Mouse (Mus musculus) left cerebral cortex, postnatal 36 days (tissue): ENCODE measurements at regions not wholly inside any gene's neighbourhood (a gene's known extent, or its start where the extent isn't known, plus 50 kb on each side); places are given as distances from the start of the nearest gene placed in this dataset.

Experiments
- DNase-seq, 2 experiments: peaks; one replicate each; pipeline ENCODE4 v3.0.0; 2021 to 2022; ENCODE audit warnings: low spot score in 2 of 2, mixed read lengths in 1 of 2
- intact Hi-C: fragments of 180-260 bp; cut with DNase I; formaldehyde crosslinking; loops from one replicate; pipeline ENCODE4 v1.15.1; 2025

DNA sequence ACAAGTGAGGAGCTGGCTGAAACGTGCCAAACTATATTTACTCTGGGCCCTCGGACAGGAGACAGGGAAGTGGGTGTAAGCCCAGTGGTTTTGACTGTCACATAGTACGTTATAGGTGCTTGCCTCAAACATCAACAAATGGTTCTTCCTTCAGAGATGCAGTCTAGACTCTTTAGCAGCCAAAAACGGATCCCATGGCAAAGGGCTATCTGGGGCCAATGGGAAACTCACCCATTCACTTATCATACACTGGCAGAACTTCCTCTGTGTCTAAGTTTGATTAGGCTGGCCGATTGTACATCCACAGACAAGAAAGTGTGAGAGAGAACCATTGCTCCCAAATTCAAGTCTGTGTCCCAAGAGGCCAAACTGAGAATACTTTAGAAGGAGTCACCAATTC lies 115.9 kb downstream of the Pja1 start:
- intact Hi-C loops = no loop called here
- no peak for DNase-seq

DNA sequence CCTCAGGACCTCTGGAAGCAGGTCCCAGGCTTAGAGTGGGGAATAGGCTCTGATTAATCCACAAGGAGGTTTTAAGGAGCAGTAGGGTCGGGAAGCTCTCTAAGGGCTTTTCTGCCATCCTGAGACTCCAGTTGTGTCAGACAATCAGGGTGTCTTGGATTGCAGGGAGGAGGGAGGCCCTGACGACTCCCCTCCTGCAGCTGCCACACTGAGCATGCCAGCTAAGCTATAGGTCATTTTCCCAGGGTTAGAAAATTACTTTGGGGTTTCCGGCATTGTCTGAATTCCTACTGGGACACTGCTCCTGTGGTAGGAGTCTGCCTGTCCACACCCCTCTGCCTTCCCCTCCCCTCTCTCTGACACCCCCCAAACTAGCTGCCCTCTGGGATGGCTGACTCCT lies 120.8 kb downstream of the Pja1 start:
- DNase-seq = no peak
- intact Hi-C loops = no loop called here

DNA sequence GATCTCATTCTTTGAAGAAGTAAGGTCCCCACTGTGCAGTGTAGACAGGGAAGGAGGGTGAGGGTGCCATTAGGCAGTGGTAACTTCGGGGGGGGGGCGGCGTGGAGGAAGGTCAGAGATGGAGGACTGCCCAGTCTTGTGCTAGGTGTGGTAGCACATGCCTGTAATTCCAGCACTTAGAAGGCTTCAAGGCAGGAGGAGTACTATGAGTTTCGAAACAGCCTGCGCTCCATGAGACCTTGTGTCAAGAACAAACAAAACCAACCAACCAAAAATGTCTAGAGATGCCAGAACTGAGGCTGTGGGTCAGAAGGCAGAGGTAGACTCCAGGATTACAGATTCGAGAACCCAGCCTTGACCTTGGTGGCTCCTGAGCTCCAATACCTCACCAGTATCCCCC lies 130.8 kb downstream of the Pja1 start:
- no peak for DNase-seq
- intact Hi-C loops = no loop called here

DNA sequence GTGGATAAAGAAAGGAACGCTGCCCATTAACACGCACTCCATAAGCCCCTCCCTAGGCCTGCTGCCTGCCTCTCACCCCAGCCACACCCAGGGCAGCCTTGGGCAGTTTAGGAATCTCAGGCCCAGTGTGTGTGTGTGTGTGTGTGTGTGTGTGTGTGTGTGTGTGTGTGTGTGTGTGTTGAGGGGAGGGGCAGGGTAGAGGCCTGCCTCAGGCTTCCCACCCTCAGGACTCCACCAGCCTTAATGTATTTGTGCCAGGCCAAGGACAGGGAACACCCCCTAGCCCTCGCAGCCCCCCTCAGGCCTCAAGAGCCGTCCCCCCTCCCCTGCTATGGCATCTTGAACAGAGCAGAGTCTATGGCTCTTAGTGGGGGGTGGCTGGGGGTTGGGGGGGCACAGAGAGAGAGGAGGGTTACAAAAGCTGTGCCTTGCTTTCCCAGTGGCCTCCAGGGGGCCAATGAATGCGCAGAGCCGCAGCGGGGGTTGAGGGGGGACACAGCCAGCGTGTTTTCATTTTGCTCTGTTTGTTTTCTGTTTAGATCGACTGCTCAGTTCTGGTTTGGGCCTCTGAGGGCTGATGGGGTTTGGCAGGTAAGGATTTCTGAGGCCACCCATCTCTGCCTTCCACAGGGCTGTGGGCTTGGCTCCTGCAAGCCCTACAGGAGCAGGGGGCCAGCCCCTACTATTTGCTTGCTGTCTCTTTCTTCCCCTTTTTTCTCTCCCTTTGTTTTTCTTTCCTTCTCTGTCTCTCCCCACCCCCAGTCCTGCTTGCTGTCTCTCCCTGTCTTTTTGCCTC lies 131.8 kb downstream of the Pja1 start:
- no peak for DNase-seq
- intact Hi-C loops = loop anchor here (10.0 kb wide), 1 partner anchor 64 kb away; no protein-coding TSS in a partner anchor

DNA sequence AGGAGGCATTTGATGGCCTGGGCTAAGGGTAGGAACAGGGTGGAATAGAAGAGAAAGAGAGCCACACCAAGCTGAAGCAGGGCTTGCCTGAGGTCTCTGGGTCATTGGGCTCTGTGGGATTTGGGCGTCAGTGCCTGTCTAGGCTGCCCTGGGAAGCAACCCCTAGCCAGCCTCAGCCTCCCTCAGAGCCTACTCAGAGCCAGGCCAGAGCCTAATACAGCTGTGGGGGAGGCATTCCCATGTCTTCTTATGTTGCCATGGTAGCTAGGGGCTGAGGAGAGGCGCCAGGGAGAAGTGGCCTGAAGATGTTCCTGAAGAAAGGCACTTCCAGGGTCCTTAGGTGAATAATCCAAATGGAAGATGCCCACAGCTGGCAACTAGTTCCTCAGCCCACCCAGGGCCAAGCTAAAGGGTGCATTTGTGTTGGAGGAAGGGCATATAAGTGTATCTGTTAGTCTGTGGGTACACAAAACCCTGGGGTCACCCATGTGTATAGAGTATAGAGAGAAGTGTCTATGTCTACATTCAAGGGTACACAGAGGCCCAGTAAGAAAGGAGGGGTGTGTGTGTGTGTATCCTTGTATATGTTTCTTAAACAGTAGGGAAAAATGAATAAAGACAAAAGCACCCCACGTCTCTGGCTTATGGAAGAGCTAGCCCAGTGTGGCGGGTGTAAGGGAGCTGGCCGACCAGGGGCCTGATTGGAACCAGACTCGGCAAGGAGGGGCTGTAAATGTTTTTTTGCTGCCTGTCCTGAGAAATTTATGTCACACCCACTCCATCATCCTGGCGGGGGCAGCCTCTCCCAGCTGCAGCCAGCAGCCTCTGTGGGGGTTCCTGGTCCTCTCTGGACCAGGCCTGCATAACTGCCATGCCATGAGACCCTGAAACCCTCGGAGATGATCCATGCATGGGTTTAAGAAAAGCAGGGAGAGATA lies 134.2 kb downstream of the Pja1 start:
- intact Hi-C loops = loop anchor here (10.0 kb wide), 1 partner anchor 62 kb away; no protein-coding TSS in a partner anchor
- DNase-seq = no peak

DNA sequence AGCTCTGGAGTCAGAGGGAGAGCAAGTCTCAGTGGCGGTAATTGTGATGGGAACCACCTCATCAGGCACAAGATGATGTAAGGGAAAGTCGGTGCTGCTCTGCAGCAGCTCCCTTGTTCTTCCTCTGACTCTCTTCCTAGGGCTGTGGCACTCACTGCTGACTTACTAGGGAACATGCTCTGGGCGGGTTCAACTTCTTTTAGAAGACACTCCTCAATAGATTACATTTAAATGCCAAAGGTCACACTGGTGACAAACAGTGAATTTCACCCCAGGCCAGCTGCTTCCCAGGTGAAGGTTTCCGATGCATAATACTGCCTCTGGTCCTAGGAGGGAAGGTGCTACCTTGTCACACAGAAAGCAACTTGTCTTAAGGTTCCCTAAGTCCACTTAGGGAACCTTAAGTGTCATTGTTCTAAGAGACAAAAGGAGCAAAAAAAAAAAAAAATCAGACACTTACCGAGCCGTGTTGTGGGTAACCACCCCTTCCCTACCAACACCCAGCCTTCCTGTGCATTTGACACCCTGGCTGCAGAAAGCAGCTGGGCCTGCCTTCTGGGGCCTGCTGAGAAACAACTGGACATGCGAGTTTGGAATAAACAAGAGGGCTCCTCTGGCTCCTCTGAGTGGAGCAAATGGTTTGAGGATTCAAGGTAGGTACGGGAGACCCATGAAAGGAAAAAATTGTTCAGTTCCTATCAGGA lies 135.0 kb downstream of the Pja1 start:
- DNase-seq = no peak

DNA sequence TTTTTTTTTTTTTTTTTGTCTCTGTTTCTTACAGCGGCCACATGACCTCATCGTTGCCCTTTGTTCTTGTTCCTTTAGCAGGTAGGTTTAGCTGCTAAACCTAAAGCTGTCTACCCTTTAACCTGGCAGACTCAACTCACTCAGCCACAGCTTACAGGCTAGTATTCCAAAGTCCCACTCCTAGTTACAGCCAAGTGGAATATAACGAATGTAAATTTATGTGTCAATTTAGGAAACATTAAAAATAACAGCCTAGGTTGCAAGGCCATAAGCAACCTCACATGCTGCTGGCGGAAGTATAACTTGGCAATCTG lies 138.7 kb downstream of the Pja1 start:
- DNase-seq = no peak
- intact Hi-C loops = loop anchor here (10.0 kb wide), 1 partner anchor 58 kb away; no protein-coding TSS in a partner anchor

More for the DNA sequence above, 135.0 kb downstream of the Pja1 start:
- intact Hi-C loops = loop anchor here (10.0 kb wide), 1 partner anchor 61 kb away; no protein-coding TSS in a partner anchor

DNA sequence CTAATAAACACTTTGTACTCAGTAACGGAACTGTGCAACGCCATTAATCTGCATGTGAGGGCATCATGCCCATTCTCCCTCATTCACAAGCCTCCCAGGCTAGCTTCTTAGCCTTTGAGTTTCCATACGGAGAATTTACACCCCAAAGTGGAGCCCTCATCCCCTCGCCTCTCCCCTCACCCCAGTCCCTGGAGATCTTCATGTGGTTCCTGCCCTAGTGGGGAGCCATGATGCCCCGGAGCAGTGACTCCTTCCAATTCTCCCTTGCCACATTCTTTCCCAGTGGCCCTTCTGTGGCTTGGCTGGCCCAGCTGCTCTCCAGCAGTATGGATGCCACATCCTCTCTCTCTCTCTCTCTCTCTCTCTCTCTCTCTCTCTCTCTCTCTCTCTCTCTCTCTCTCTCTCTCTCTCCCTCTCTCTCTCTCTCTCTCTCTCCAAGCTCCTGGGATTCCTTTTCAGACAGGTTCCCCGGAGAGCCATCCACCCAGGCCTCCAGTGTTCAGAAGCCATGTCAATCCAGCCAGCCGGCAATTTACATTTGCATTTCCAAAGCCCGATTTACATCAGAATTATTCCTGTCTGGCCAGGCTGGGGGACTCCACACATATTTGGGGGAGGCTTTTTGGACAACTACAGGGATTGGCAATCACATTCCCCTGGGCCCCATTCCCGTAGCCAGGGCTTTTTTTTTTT lies 139.2 kb downstream of the Pja1 start:
- no peak for DNase-seq
- intact Hi-C loops = loop anchor here (10.0 kb wide), 1 partner anchor 57 kb away; no protein-coding TSS in a partner anchor

DNA sequence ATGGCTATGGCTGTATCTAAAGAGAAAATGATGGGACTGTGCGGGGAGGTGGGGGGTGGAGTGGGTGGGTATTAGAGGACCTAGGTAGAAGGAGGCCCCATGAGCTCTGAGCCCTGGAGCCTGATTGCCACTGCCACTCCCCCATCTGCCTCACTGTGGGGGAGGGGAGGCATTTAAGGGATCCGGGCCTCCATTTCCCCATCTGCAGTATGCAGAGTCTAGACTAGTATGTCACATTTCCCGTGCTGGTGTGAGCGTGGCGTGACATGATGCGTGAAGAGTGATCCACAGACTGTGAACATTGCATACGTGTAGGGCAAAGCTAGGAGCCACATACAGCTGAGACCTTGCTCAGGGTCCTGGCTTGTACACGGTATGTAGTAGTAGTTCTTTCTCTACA lies 140.7 kb downstream of the Pja1 start:
- no peak for DNase-seq
- intact Hi-C loops = loop anchor here (10.0 kb wide), 1 partner anchor 56 kb away; no protein-coding TSS in a partner anchor

DNA sequence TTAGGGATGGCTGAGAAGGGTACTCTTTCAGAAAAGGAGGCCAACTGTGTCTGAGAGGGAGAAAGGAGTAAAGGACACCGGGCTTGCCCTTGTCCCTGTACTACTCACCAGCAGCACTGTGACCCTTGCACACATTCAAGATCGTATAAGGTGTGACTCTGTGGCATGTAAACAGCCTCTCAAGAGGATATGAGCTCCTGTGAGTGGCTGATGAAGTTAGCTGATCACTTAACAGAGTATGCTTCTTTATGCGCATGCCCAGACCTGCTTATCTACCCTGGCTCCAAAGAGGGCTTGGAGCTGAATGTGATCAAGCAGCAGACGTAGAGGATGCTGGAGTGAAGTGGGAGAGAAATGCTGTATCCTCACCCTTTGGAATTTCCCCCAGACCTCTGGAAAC lies 142.5 kb downstream of the Pja1 start:
- DNase-seq = no peak
- intact Hi-C loops = no loop called here

DNA sequence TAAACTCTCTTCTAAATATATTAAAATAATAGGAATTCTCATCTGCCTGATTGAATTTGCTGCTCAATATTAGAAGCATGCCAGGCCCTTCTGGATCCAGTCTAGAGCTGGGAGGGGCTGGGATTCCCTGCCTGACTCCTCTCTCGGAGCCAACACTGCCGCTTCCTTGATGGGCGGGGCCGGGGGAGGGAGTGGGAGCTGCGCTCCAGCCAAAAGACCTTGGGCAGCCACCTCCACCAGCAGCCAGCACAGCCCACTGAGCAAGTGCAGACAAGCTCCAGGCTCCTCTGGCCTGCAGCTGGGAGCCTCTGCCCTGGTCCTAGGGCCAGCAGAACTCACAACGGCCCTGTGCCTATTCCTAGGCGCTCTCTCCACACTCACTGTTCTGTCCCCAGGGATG lies 144.9 kb downstream of the Pja1 start:
- no peak for DNase-seq
- intact Hi-C loops = no loop called here

DNA sequence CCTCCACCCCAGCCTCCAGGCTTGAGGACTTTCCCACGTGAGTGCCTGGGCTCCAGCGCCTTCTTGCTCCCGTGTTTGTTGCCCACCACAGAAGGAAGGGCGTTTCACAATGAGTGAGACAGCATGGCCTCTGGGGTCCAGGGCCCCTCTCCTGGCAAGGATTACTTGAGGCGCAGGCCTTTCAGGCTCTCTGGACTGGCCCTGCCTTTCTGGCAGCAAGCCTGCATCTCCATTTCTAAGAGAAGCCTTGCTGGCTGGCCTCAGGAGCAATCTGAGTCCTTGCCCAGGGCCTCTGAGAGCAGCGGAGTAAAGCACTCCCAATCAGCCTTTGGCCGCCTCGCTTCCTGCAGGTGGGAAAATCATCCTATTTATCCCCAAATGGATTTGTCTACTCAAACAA lies 145.6 kb downstream of the Pja1 start:
- intact Hi-C loops = no loop called here
- no peak for DNase-seq

DNA sequence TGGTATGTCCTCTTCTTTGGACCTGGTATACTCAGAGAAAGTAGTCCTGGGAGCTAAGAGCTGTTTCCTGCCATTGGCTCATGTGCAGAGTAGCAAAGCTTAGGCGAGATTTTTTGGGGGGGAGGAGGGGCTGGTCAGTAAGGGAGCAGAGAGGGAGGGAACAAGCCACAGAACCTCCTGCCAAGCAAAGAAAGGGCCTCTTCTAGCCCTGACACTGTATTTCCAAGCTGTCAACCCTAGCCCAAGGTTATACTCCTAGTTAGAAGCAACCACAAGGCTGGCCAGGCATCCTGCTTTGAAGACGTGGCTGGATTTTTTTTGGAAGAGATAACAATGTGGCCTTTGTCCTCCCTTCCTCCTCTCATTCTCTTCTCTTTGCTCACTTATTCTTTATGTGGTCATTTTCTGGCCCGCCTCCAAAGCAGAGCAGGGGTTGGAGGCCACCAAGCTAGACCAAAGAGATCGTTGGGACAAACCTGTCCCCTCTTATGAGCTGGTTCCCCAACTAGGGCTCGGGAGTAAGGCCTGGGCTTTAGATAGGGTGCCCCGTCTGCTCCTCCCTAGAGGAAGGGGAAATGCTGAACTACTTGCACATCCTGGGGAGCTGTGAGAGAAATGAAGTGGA lies 146.4 kb downstream of the Pja1 start:
- intact Hi-C loops = no loop called here
- no peak for DNase-seq

DNA sequence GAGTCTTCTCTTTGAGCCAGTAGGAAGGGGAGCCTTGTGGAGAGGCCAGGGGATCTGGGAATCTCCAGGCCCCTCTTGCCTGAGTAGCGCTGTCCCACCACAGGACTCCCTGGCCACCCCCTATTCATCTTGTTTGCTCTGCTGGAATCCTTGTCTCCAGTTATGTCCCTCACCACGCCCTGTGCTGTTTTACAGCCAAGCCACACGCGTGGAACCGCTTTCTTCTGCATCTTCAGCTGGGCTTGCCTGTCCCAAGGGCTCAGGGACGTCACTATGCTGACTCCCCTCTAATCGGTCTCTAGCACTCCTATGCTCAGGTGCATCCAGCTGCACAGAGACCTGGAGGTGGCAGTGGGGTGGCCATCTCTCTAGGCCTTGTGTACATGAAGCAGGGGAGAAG lies 151.3 kb downstream of the Pja1 start:
- no peak for DNase-seq
- intact Hi-C loops = no loop called here

DNA sequence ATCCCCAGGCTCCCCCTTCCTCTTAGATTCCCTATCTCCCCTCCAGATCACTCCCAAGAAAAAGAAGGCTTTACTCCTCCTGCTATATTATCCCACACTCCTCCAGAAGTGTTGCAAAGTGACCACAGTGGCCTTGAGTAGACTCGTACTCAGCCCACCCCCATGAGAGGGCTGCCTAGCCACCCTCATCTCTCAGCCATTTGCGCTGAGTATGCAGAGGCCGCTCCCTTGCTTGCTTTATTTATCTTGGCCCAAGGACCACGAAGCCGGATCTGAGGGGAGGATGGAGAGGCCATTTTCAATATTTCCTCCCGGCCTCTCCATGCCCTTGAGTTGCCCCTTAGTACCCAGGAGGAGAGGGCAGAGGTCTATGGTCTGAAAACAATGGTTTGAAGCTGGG lies 151.9 kb downstream of the Pja1 start:
- DNase-seq = no peak
- intact Hi-C loops = no loop called here

DNA sequence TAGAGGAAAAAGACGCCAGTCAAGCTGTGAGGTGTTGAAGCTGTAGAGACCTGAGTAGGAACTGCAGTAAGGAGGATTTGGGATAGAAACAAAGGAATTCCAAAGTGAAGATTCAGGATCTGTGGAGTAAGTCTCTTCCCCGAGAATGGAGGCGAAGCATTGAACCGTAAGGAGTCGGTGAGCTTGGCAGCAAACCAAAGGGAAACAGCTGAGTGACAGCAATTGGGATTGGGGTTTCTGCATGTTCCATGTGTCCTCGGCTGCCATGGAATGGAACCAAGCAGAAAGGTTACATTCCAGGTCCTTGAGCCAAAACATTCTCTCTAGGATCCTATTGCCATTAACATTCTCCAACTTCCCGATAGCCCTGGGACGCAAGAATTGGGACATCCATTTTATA lies 152.9 kb downstream of the Pja1 start:
- no peak for DNase-seq
- intact Hi-C loops = no loop called here

DNA sequence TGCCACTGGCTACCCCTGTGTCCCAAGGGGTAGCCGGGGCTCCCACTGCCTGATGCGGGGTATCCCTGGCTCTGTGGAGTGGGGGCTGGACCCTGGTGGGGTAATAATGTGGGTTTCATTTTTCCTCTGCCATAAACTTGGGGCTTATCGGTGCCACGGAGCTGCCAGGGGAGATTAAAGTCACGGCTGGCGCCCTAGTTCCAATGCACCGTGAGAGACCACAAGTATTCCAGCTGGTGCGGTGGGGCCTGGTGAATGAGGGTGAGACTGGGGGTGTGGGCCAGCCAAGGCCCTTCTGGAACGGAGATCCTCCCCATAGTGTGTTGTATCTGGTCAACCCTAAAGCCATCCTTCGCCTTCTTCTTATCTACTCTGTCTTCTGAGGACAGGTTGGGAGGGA lies 153.3 kb downstream of the Pja1 start:
- intact Hi-C loops = no loop called here
- no peak for DNase-seq

DNA sequence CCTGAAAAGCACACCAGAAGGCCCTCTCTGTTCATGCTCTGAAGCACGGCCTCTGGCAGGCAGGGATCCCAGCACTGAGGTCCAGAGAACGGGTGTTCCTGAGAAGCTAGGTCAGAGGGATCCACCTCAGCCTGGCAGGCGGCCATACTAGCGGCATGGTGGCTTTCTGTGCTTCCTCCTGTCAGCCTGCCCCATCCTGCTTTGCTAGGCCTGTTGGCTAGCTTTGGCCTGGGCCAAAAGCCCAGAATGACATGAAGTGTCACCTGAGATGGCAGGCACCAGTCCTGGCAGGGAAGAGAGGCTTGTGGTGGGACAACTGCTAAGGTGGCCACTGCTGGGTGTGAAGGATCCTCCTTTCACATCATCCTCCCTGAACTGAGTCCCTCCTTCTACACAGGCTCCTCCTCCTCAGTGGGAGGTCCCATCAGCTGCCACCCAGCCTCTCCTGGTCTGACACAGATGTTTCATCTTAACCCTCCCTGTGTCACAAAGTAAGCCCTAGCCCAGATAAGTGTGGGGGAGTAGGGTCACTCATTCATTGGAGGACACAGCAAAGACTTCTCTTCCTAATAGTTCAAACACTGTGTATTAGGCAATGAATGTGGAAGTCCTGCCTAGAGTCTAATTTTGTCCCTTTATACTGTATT lies 154.5 kb downstream of the Pja1 start:
- intact Hi-C loops = no loop called here
- DNase-seq = no peak

DNA sequence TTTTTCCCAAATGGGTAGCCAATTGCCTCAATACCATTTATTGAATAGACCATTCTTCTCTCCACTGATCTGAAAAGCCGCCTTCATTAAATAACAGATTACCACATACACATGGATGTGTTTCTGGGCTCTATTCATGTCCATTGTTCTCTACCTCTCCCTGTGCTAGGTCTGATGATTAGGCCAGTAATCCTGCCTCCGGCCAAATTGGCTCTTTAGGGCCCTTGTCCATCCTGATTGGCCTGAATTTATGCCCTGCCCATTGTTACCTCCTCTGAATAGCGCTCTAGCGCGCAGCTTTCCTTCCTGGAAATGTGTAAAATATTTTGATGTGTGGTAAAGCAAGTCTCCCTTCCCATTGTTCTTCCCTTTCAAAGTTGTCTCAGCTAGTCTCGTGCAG lies 163.2 kb downstream of the Efnb1 start:
- DNase-seq = no peak

More for the DNA sequence above, 163.2 kb downstream of the Efnb1 start:
- intact Hi-C loops = no loop called here
